In the genomic region with DNA sequence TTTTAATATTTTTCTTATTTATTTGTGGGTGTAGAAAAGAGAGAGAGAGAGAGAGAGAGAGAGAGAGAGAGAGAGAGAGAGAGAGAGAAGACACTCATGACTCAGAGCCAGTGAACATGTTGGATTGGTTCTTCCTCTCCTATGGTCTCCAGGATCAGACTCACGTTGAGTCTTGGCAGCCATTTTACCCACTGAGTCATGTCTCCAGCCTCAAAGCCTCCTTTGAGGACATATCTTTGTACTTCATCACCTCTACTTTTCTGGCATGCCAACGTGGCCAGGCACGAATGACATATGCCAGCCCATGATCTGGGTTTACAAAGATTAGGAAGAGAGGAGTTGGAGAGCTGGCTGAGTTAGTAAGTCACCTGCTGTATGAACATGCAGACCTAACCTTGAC, we compare ENCODE assay signal across 32 mouse cellular contexts. TPM values are rescaled to one million over a fixed set of nuclear protein-coding genes. Genes with fewer than 3 reads are reported as not detected.
"Had no signal": no experiment of that assay in that cellular context is flagged by ENCODE, and none has a peak within 500 bp of the region (broad histone marks: within the 10 kb centered on the region; RNA-seq: fewer than 3 reads in every experiment).

No protein-coding gene starts in this region.

- H3K9me3 ChIP-seq: limb, embryonic 12.5 days; limb, embryonic 15.5 days; liver, embryonic 12.5 days; liver, embryonic 15.5 days; neural tube, embryonic 12.5 days; neural tube, embryonic 15.5 days; stomach, embryonic 15.5 days had no signal

- H3K4me3 ChIP-seq: layer of hippocampus, adult 2 months; limb, embryonic 12.5 days; limb, embryonic 15.5 days; liver, embryonic 12.5 days; liver, embryonic 15.5 days; neural tube, embryonic 12.5 days; neural tube, embryonic 15.5 days; stomach, embryonic 15.5 days had no signal

- ATAC-seq: liver, embryonic 12.5 days had no signal

- H3K9ac ChIP-seq: limb, embryonic 12.5 days; limb, embryonic 15.5 days; liver, embryonic 12.5 days; liver, embryonic 15.5 days; neural tube, embryonic 12.5 days; neural tube, embryonic 15.5 days; stomach, embryonic 15.5 days had no signal

- DNase-seq: kidney, adult 2 months; kidney, postnatal 25 days; layer of hippocampus, adult 9-11 months; left cerebral cortex, postnatal 4 days; lung, adult 2 months; lung, postnatal 14 days; lung, postnatal 4 days; midbrain, embryonic 14.5 days; right cerebral cortex, adult 18-20 months; right cerebral cortex, postnatal 25 days; spleen, adult 18-20 months; thymus, postnatal 25 days had no signal

- H3K4me2 ChIP-seq: limb, embryonic 12.5 days; limb, embryonic 15.5 days; liver, embryonic 12.5 days; liver, embryonic 15.5 days; midbrain, embryonic 11.5 days; neural tube, embryonic 12.5 days; neural tube, embryonic 15.5 days; stomach, embryonic 15.5 days had no signal

- H3K27ac ChIP-seq: kidney, postnatal 0 days; layer of hippocampus, adult 2 months; limb, embryonic 12.5 days; limb, embryonic 15.5 days; liver, embryonic 12.5 days; liver, embryonic 15.5 days; neural tube, embryonic 12.5 days; neural tube, embryonic 15.5 days; stomach, embryonic 15.5 days had no signal

- H3K36me3 ChIP-seq: limb, embryonic 15.5 days; liver, embryonic 12.5 days; liver, embryonic 15.5 days; neural tube, embryonic 12.5 days; neural tube, embryonic 15.5 days; stomach, embryonic 15.5 days had no signal

RNA-seq across cellular contexts. Expression of a gene that starts 3.2 kb away (rescaled TPM):
- total RNA-seq: megakaryocyte-erythroid progenitor cell, adult 5-6 weeks had no signal

RNA-seq across cellular contexts. Expression of a gene that starts 3.3 kb away (rescaled TPM):
- total RNA-seq: left cerebral cortex, postnatal 10 days; left cerebral cortex, postnatal 4 days; megakaryocyte progenitor cell, adult 5-6 weeks; megakaryocyte-erythroid progenitor cell, adult 5-6 weeks had no signal
- polyA plus RNA-seq: kidney, embryonic 14.5 days; midbrain, embryonic 11.5 days; midbrain, embryonic 14.5 days; neural tube, embryonic 15.5 days; thymus, postnatal 0 days had no signal

RNA-seq across cellular contexts. Expression of a gene that starts 10.1 kb away (rescaled TPM):
- total RNA-seq: layer of hippocampus, postnatal 25 days; left cerebral cortex, adult 18-20 months; left cerebral cortex, postnatal 10 days; left cerebral cortex, postnatal 4 days; megakaryocyte progenitor cell, adult 5-6 weeks; megakaryocyte-erythroid progenitor cell, adult 5-6 weeks had no signal
- polyA plus RNA-seq: kidney, adult 2 months; kidney, embryonic 14.5 days; kidney, postnatal 0 days; large intestine, adult 2 months; limb, embryonic 12.5 days; limb, embryonic 15.5 days; liver, embryonic 12.5 days; liver, embryonic 15.5 days; lung, adult 2 months; lung, embryonic 16.5 days; midbrain, embryonic 11.5 days; midbrain, embryonic 14.5 days; neural tube, embryonic 12.5 days; neural tube, embryonic 15.5 days; stomach, embryonic 15.5 days; thymus, postnatal 0 days; urinary bladder, adult 2 months had no signal

RNA-seq across cellular contexts. Expression of a gene that starts 19.8 kb away (rescaled TPM):
- total RNA-seq: megakaryocyte progenitor cell, adult 5-6 weeks; megakaryocyte-erythroid progenitor cell, adult 5-6 weeks had no signal
- polyA plus RNA-seq: kidney, adult 2 months; kidney, embryonic 14.5 days; kidney, postnatal 0 days; large intestine, adult 2 months; limb, embryonic 12.5 days; limb, embryonic 15.5 days; lung, adult 2 months; lung, embryonic 16.5 days; midbrain, embryonic 14.5 days; neural tube, embryonic 12.5 days; neural tube, embryonic 15.5 days; stomach, embryonic 15.5 days; thymus, postnatal 0 days had no signal
